Mouse (Mus musculus): ENCODE results near the gene Ap3b1.
A peak's percentile ranks its signal among the peaks of the same experiment; 100 is the strongest.

Gene Ap3b1

GRCm38 (mm10) chr13:94595701-94596361 lies 237.1 kb downstream of the Ap3b1 start:
- peak; percentile 25 for DNase-seq (ENCODE audit: low spot score)

- no peak for DNase-seq (ENCODE audit: low spot score)
Observed at GRCm38 (mm10) chr13:94596386-94597033, 237.8 kb downstream of the Ap3b1 start.

GRCm38 (mm10) chr13:94599718-94600117 lies 241.0 kb downstream of the Ap3b1 start:
- no peak for DNase-seq (ENCODE audit: low spot score)

- no peak for DNase-seq (ENCODE audit: low spot score)
Observed at GRCm38 (mm10) chr13:94607035-94607860, 248.5 kb downstream of the Ap3b1 start.

- no peak for DNase-seq (ENCODE audit: low spot score)
Observed at GRCm38 (mm10) chr13:94607861-94608223, 249.1 kb downstream of the Ap3b1 start.

- DNase-seq (ENCODE audit: low spot score), result no peak
Observed at GRCm38 (mm10) chr13:94608420-94608831, 249.7 kb downstream of the Ap3b1 start.

GRCm38 (mm10) chr13:94608947-94609346 lies 250.2 kb downstream of the Ap3b1 start:
- DNase-seq (ENCODE audit: low spot score), result peak; percentile 28

Data from ovary, postnatal 36 days (tissue).